Mouse (Mus musculus): ENCODE data around the gene C1qtnf6.

Gene C1qtnf6

GRCm38 (mm10) chr15:78514393-78515146 lies 16.6 kb downstream of the C1qtnf6 start:
- DNase-seq: peak; percentile 74 to 78

GRCm38 (mm10) chr15:78513019-78513418 lies 18.2 kb downstream of the C1qtnf6 start:
- DNase-seq: no peak

- DNase-seq: no peak
Measured at GRCm38 (mm10) chr15:78511951-78512350, 19.3 kb downstream of the C1qtnf6 start.

GRCm38 (mm10) chr15:78510736-78511135 lies 20.5 kb downstream of the C1qtnf6 start:
- no peak for DNase-seq

- no peak for DNase-seq
Measured at GRCm38 (mm10) chr15:78510121-78510576, 21.1 kb downstream of the C1qtnf6 start.

- no peak for DNase-seq
Measured at GRCm38 (mm10) chr15:78509297-78509899, 21.8 kb downstream of the C1qtnf6 start.

GRCm38 (mm10) chr15:78508443-78508842 lies 22.8 kb downstream of the C1qtnf6 start:
- DNase-seq: no peak

- no peak for DNase-seq
Measured at GRCm38 (mm10) chr15:78505541-78505940, 25.7 kb downstream of the C1qtnf6 start.

GRCm38 (mm10) chr15:78504816-78505215 lies 26.4 kb downstream of the C1qtnf6 start:
- DNase-seq: no peak

- DNase-seq: no peak
Measured at GRCm38 (mm10) chr15:78504013-78504412, 27.2 kb downstream of the C1qtnf6 start.

GRCm38 (mm10) chr15:78502437-78503132 lies 28.6 kb downstream of the C1qtnf6 start:
- DNase-seq: no peak

GRCm38 (mm10) chr15:78494968-78495406 lies 36.2 kb downstream of the C1qtnf6 start, which contains the start of gene Il2rb:
Gene Il2rb, minus strand, starts transcription at chr15:78495271.
- no peak for DNase-seq

- DNase-seq: no peak
Measured at GRCm38 (mm10) chr15:78493401-78494010, 37.7 kb downstream of the C1qtnf6 start.

GRCm38 (mm10) chr15:78491301-78491700 lies 39.9 kb downstream of the C1qtnf6 start:
- DNase-seq: no peak

GRCm38 (mm10) chr15:78489906-78490305 lies 41.3 kb downstream of the C1qtnf6 start:
- DNase-seq: no peak

- DNase-seq: no peak
Measured at GRCm38 (mm10) chr15:78489248-78489647, 42.0 kb downstream of the C1qtnf6 start.

GRCm38 (mm10) chr15:78487066-78487465 lies 44.1 kb downstream of the C1qtnf6 start:
- DNase-seq: no peak

GRCm38 (mm10) chr15:78486564-78486963 lies 44.7 kb downstream of the C1qtnf6 start:
- DNase-seq: no peak

- DNase-seq: no peak
Measured at GRCm38 (mm10) chr15:78483311-78483710, 47.9 kb downstream of the C1qtnf6 start.

GRCm38 (mm10) chr15:78482518-78482917 lies 48.7 kb downstream of the C1qtnf6 start:
- DNase-seq: no peak

GRCm38 (mm10) chr15:78481448-78482000 lies 49.7 kb downstream of the C1qtnf6 start:
- no peak for DNase-seq

GRCm38 (mm10) chr15:78480991-78481390 lies 50.2 kb downstream of the C1qtnf6 start:
- no peak for DNase-seq

- no peak for DNase-seq
Measured at GRCm38 (mm10) chr15:78480111-78480510, 51.1 kb downstream of the C1qtnf6 start.

Measured in lung, adult 18-20 months (tissue).